Mouse (Mus musculus) olfactory bulb, adult 2 months (tissue): ENCODE results near the gene Fam90a1b. TPM values are rescaled to one million over a fixed set of nuclear protein-coding genes. Genes with fewer than 3 reads are reported as not detected.
"Not testable (repeated sequence)": the region's sequence is repeated elsewhere in the genome, so short reads cannot be mapped to it uniquely, and the experiment has no call there.

Source experiments
- H3K27ac ChIP-seq: fragments of 200-500 bp; 2 replicates; pipeline ENCODE4 v1.5.1; 2012; ENCODE audit warnings: low read depth, low read length; ENCODE audit not compliant: insufficient read depth
- H3K4me1 ChIP-seq: fragments of 200-500 bp; 2 replicates; pipeline ENCODE4 v1.6.1; 2012; ENCODE audit warnings: low read length; ENCODE audit not compliant: control insufficient read depth, insufficient read depth
- H3K4me3 ChIP-seq: fragments of 200-500 bp; 2 replicates; pipeline ENCODE4 v1.5.1; 2012; ENCODE audit warnings: mild to moderate bottlenecking, low read depth, low read length, moderate library complexity; ENCODE audit not compliant: insufficient read depth
- CTCF ChIP-seq: fragments of 200-500 bp; IDR thresholded peaks from 2 replicates; pipeline ENCODE4 v1.5.1; 2012; ENCODE audit warnings: low read depth, mild to moderate bottlenecking, low read length, moderate library complexity; ENCODE audit not compliant: insufficient read depth
- POLR2A ChIP-seq: fragments of 200-500 bp; IDR thresholded peaks from 2 replicates; pipeline ENCODE4 v1.6.1; 2012; ENCODE audit warnings: mild to moderate bottlenecking, low read depth, low read length, moderate library complexity; ENCODE audit not compliant: insufficient read depth
- WGBS: fragments of 180-500 bp; shearing (Covaris S2); methylation state at CpG from one replicate; pipeline ENCODE4 v1.1.7; 2018; 5-methylcytosine and 5-hydroxymethylcytosine counted together
- polyA plus RNA-seq: library from polyadenylated mRNA; stranded (reverse); fragments of >200 nt; gene quantifications from 2 replicates; pipeline ENCODE4 v1.2.4, GENCODE M21; 2012; ENCODE audit warnings: low replicate concordance; ENCODE audit not compliant: missing spikeins, insufficient read depth, insufficient read length

The Fam90a1b gene
- not detected in 2 replicates for polyA plus RNA-seq

GRCm38 (mm10) chrX:94366670-94367241 is at the start of gene Fam90a1b, which contains the start of gene Apoo:
Fam90a1b (minus strand) TSS chrX:94366777.
Apoo (plus strand) TSS chrX:94367117.
- WGBS: 13% methylated on average over 46 of the region's 46 CpGs

GRCm38 (mm10) chrX:94408975-94409374 is 42.4 kb upstream of the Fam90a1b start:
- Histone ChIP-seq H3K4me3 (no peak overlapping the region), H3K4me1 (no peaks in the 10 kb centered on the region), H3K27ac (no peak overlapping the region)
- 55% methylated on average over 3 of the region's 3 CpGs for whole genome bisulfite sequencing
- TF ChIP-seq POLR2A: no peak

More at GRCm38 (mm10) chrX:94366670-94367241, at the start of gene Fam90a1b, which contains the start of gene Apoo:
- Histone ChIP-seq H3K4me3 (peak within 1 kb of the TSS; percentile 88), H3K4me1 (no peaks in the 10 kb centered on the region), H3K27ac (peak within 1 kb of the TSS; percentile 77; the same call in 1 of the 2 replicates)
- TF ChIP-seq CTCF (peak; percentile 36; the same call in 1 of the 2 replicates), POLR2A (no peak)

GRCm38 (mm10) chrX:94378734-94379133 is 12.2 kb upstream of the Fam90a1b start:
- TF ChIP-seq CTCF (no peak), POLR2A (no peak)

GRCm38 (mm10) chrX:94367248-94367647 is 671 bp upstream of the Fam90a1b start:
- TF ChIP-seq POLR2A: no peak
- TF ChIP-seq CTCF: no peak
- H3K27ac ChIP-seq: peak overlapping the region; percentile 77; the same call in 1 of the 2 replicates
- H3K4me3 ChIP-seq: peak overlapping the region; percentile 88
- WGBS: 22% methylated on average over 15 of the region's 17 CpGs
- H3K4me1 ChIP-seq: no peaks in the 10 kb centered on the region

More at GRCm38 (mm10) chrX:94378734-94379133, 12.2 kb upstream of the Fam90a1b start:
- H3K27ac ChIP-seq: no peak overlapping the region
- no peak overlapping the region for H3K4me3 ChIP-seq
- no peaks in the 10 kb centered on the region for H3K4me1 ChIP-seq
- WGBS: 61% methylated on average over 5 of the region's 5 CpGs

GRCm38 (mm10) chrX:94366029-94366428 is 548 bp downstream of the Fam90a1b start:
- 19% methylated on average over 15 of the region's 16 CpGs for WGBS
- no peaks in the 10 kb centered on the region for H3K4me1 ChIP-seq
- TF ChIP-seq POLR2A (no peak), CTCF (no peak)
- peak overlapping the region; percentile 36 for H3K4me3 ChIP-seq
- H3K27ac ChIP-seq: no peak overlapping the region

GRCm38 (mm10) chrX:94365381-94365925 is 1.1 kb downstream of the Fam90a1b start:
- no peak overlapping the region for H3K27ac ChIP-seq
- WGBS: 32% methylated on average over 14 of the region's 14 CpGs
- H3K4me1 ChIP-seq: no peaks in the 10 kb centered on the region
- H3K4me3 ChIP-seq: no peak overlapping the region
- TF ChIP-seq CTCF (no peak), POLR2A (no peak)

GRCm38 (mm10) chrX:94343638-94344037 is 22.9 kb downstream of the Fam90a1b start:
- H3K4me3 ChIP-seq, H3K4me1 ChIP-seq, H3K27ac ChIP-seq: not testable (repeated sequence)
- 96% methylated on average over 4 of the region's 4 CpGs for WGBS

- H3K4me3 ChIP-seq: no peak overlapping the region
- no peak for TF ChIP-seq CTCF
- TF ChIP-seq POLR2A: no peak
- WGBS: 31% methylated on average over 11 of the region's 11 CpGs
- no peak overlapping the region for H3K27ac ChIP-seq
- no peaks in the 10 kb centered on the region for H3K4me1 ChIP-seq
Observed at GRCm38 (mm10) chrX:94321036-94321902, 45.3 kb downstream of the Fam90a1b start.

Other genes starting within 250 kb of the Fam90a1b start
- gene Zfx, start 243.1 kb downstream of the Fam90a1b start, polyA plus RNA-seq: not detected in 2 replicates
- gene Eif2s3x, start 153.9 kb downstream of the Fam90a1b start, polyA plus RNA-seq: not detected in 2 replicates
- not detected in 2 replicates for gene Klhl15, start 132.2 kb downstream of the Fam90a1b start, polyA plus RNA-seq
- not detected in 2 replicates for gene Apoo, start 340 bp upstream of the Fam90a1b start, polyA plus RNA-seq
- gene Maged1, start 175.4 kb upstream of the Fam90a1b start, polyA plus RNA-seq: 127 and 296 TPM in 2 replicates